Mouse (Mus musculus): Measurements from ENCODE around the gene Ugt1a6b.

DNA sequence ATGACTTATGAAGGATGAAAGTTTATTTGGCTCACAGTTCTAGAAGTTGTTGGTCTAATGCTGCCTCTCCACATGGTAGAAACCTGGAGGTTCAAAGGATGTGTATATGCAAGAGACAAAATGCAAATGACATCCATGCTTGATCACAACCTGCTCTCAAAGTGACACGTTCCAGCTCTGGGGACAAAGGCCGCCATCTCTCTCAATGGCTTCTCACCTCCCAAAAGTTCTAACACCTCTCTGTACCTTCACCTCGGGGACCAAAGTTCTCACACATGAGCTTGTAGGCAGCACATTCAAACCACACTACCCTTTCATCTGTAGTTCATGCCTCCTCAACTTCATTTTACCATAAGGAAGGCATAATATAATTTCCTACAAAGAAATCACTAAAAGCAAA is 114.5 kb downstream of the Ugt1a6b start:
- TF ChIP-seq CTCF (IDR thresholded peaks at IDR 0.05; ENCODE audit: low read depth) (no peak), EP300 (IDR thresholded peaks at IDR 0.05; ENCODE audit: low read depth) (no peak)

Measured in liver, postnatal 0 days (tissue).